Mouse (Mus musculus): ENCODE measurements around the gene Sec63. TPM values are rescaled to one million over a fixed set of nuclear protein-coding genes. Genes with fewer than 3 reads are reported as not detected.

The Sec63 gene
- polyA plus RNA-seq, 1 experiment = 18.0 TPM

- H3K9me3 ChIP-seq = peaks cover under 1% of the 10 kb centered on the region; the same call in 1 of the 2 replicates
- TF ChIP-seq FLI1 (IDR thresholded peaks at IDR 0.05; ENCODE audit: low read length) (no peak), GATA1 (IDR thresholded peaks at IDR 0.05; ENCODE audit: borderline replicate concordance, low read length) (no peak)
- peaks cover 40% of the 10 kb centered on the region for H3K27me3 ChIP-seq (replicated peaks)
- H3K36me3 ChIP-seq (replicated peaks; ENCODE audit: low read length) = no peaks in the 10 kb centered on the region
- H3K4me3 ChIP-seq (replicated peaks) = no peak overlapping the region
- peaks cover 12% of the 10 kb centered on the region for H3K4me1 ChIP-seq
Observed at GRCm38 (mm10) chr10:42873077-42873595, 111.8 kb downstream of the Sec63 start.

- Histone ChIP-seq H3K4me1 (peaks cover 3% of the 10 kb centered on the region; the same call in 1 of the 2 replicates), H3K4me3 (replicated peaks) (no peak overlapping the region), H3K36me3 (replicated peaks; ENCODE audit: low read length) (no peaks in the 10 kb centered on the region), H3K27me3 (replicated peaks) (peaks cover 42% of the 10 kb centered on the region), H3K9me3 (peaks cover 4% of the 10 kb centered on the region; the same call in 1 of the 2 replicates)
- no peak for TF ChIP-seq GATA1 (IDR thresholded peaks at IDR 0.05; ENCODE audit: borderline replicate concordance, low read length)
Observed at GRCm38 (mm10) chr10:42876172-42876571, 114.9 kb downstream of the Sec63 start.

GRCm38 (mm10) chr10:42879269-42879681 lies 118.0 kb downstream of the Sec63 start:
- peaks cover 28% of the 10 kb centered on the region for H3K27me3 ChIP-seq (replicated peaks)
- H3K4me1 ChIP-seq = peaks cover 3% of the 10 kb centered on the region; the same call in 1 of the 2 replicates
- H3K36me3 ChIP-seq (replicated peaks; ENCODE audit: low read length) = no peaks in the 10 kb centered on the region
- TF ChIP-seq FLI1 (IDR thresholded peaks at IDR 0.05; ENCODE audit: low read length) (no peak), GATA1 (IDR thresholded peaks at IDR 0.05; ENCODE audit: borderline replicate concordance, low read length) (no peak)
- peaks cover 4% of the 10 kb centered on the region; the same call in 1 of the 2 replicates for H3K9me3 ChIP-seq
- H3K4me3 ChIP-seq (replicated peaks) = no peak overlapping the region

- Histone ChIP-seq H3K4me3 (replicated peaks) (no peak overlapping the region), H3K36me3 (replicated peaks; ENCODE audit: low read length) (no peaks in the 10 kb centered on the region), H3K4me1 (peaks cover 3% of the 10 kb centered on the region; the same call in 1 of the 2 replicates), H3K9me3 (peaks cover 4% of the 10 kb centered on the region; the same call in 1 of the 2 replicates), H3K27me3 (replicated peaks) (peaks cover 28% of the 10 kb centered on the region)
- TF ChIP-seq GATA1 (IDR thresholded peaks at IDR 0.05; ENCODE audit: borderline replicate concordance, low read length) = no peak
- no peak for TF ChIP-seq FLI1 (IDR thresholded peaks at IDR 0.05; ENCODE audit: low read length)
Observed at GRCm38 (mm10) chr10:42879682-42880081, 118.4 kb downstream of the Sec63 start.

Other genes with a start within 250 kb of the Sec63 start
- gene Nr2e1, start 177.9 kb upstream of the Sec63 start, polyA plus RNA-seq (2012; ENCODE audit: insufficient read depth, low replicate concordance) = not detected in 2 replicates
- gene Ostm1, start 177.7 kb upstream of the Sec63 start, polyA plus RNA-seq (2012; ENCODE audit: insufficient read depth, low replicate concordance) = 7.5 and 13.0 TPM in 2 replicates
- not detected in 2 replicates for gene Scml4, start 98.9 kb downstream of the Sec63 start, polyA plus RNA-seq (2012; ENCODE audit: insufficient read depth, low replicate concordance)

All from megakaryocyte, embryonic 14.5 days (primary cell).